Mouse (Mus musculus): ENCODE results near the gene Nrbp1.

- TF ChIP-seq CTCF (IDR thresholded peaks at IDR 0.05; ENCODE audit: control insufficient read depth, insufficient read depth, low read length) (no peak), POLR2A (IDR thresholded peaks at IDR 0.05; ENCODE audit: borderline replicate concordance, control insufficient read depth, low read depth, low read length) (no peak)
Observed at GRCm38 (mm10) chr5:31255971-31256370, 15.3 kb downstream of the Nrbp1 start.
